Mouse (Mus musculus): ENCODE results near the gene Ubl7. TPM values are rescaled to one million over a fixed set of nuclear protein-coding genes. Genes with fewer than 3 reads are reported as not detected.

Gene Ubl7
- total RNA-seq, 2 experiments from 2014 or later = 13.8 to 33.1 TPM

GRCm38 (mm10) chr9:57944572-57944971, 33.8 kb downstream of the Ubl7 start:
- no peak for ATAC-seq (replicated peaks; ENCODE audit: low FRiP score, poor library complexity, severe bottlenecking)

GRCm38 (mm10) chr9:57945771-57946616, 35.2 kb downstream of the Ubl7 start:
- no peak for ATAC-seq (replicated peaks; ENCODE audit: low FRiP score, poor library complexity, severe bottlenecking)

- no peak for ATAC-seq (replicated peaks; ENCODE audit: low FRiP score, poor library complexity, severe bottlenecking)
Measured at GRCm38 (mm10) chr9:57947381-57948030, 36.7 kb downstream of the Ubl7 start.

- ATAC-seq (replicated peaks; ENCODE audit: low FRiP score, poor library complexity, severe bottlenecking) = no peak
Measured at GRCm38 (mm10) chr9:57948333-57948931, 37.7 kb downstream of the Ubl7 start.

- ATAC-seq (replicated peaks; ENCODE audit: low FRiP score, poor library complexity, severe bottlenecking) = no peak
Measured at GRCm38 (mm10) chr9:57949102-57949704, 38.4 kb downstream of the Ubl7 start.

GRCm38 (mm10) chr9:57949879-57950278, 39.1 kb downstream of the Ubl7 start:
- ATAC-seq (replicated peaks; ENCODE audit: low FRiP score, poor library complexity, severe bottlenecking) = no peak

GRCm38 (mm10) chr9:57950519-57950918, 39.7 kb downstream of the Ubl7 start:
- ATAC-seq (replicated peaks; ENCODE audit: low FRiP score, poor library complexity, severe bottlenecking) = no peak

GRCm38 (mm10) chr9:57951993-57952392, 41.2 kb downstream of the Ubl7 start:
- no peak for ATAC-seq (replicated peaks; ENCODE audit: low FRiP score, poor library complexity, severe bottlenecking)

- no peak for ATAC-seq (replicated peaks; ENCODE audit: low FRiP score, poor library complexity, severe bottlenecking)
Measured at GRCm38 (mm10) chr9:57954962-57955744, 44.4 kb downstream of the Ubl7 start.

GRCm38 (mm10) chr9:57955764-57956163, 45.0 kb downstream of the Ubl7 start:
- ATAC-seq (replicated peaks; ENCODE audit: low FRiP score, poor library complexity, severe bottlenecking) = no peak

- no peak for ATAC-seq (replicated peaks; ENCODE audit: low FRiP score, poor library complexity, severe bottlenecking)
Measured at GRCm38 (mm10) chr9:57956196-57956837, 45.5 kb downstream of the Ubl7 start.

GRCm38 (mm10) chr9:57956838-57957236, 46.1 kb downstream of the Ubl7 start:
- no peak for ATAC-seq (replicated peaks; ENCODE audit: low FRiP score, poor library complexity, severe bottlenecking)

GRCm38 (mm10) chr9:57958615-57959014, 47.8 kb downstream of the Ubl7 start:
- no peak for ATAC-seq (replicated peaks; ENCODE audit: low FRiP score, poor library complexity, severe bottlenecking)

GRCm38 (mm10) chr9:57959399-57959798, 48.6 kb downstream of the Ubl7 start:
- no peak for ATAC-seq (replicated peaks; ENCODE audit: low FRiP score, poor library complexity, severe bottlenecking)

GRCm38 (mm10) chr9:57959886-57960866, 49.4 kb downstream of the Ubl7 start:
- ATAC-seq (replicated peaks; ENCODE audit: low FRiP score, poor library complexity, severe bottlenecking) = no peak

- ATAC-seq (replicated peaks; ENCODE audit: low FRiP score, poor library complexity, severe bottlenecking) = no peak
Measured at GRCm38 (mm10) chr9:57961226-57961625, 50.4 kb downstream of the Ubl7 start.

- no peak for ATAC-seq (replicated peaks; ENCODE audit: low FRiP score, poor library complexity, severe bottlenecking)
Measured at GRCm38 (mm10) chr9:57961863-57962778, 51.3 kb downstream of the Ubl7 start.
